Mouse (Mus musculus): ENCODE results near the gene Gm27021.

The Gm27021 gene

DNA sequence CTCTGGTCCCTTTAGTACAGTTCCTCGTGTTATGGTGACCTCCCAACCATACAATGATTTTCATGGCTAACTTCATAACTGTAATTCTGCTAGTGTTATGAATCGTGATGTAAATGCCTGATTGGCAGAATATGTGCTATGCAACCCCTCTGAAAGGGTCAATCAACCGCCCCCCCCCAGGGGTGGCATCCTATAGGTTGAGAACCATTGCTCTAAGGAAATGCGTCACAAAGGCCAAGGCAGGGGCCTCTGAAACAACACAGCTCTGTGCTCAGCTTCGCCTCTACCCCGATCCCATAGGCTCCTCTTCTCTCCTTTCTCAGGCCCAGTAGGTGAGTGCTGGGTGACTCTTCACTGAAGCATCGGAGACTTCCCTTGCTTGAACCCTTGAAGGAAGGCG, 17.7 kb upstream of the Gm27021 start:
- no peak for DNase-seq (ENCODE audit: low read depth)

GRCm38 (mm10) chr8:120685097-120685496, 17.2 kb upstream of the Gm27021 start:
- DNase-seq (ENCODE audit: low read depth): no peak

- no peak for DNase-seq (ENCODE audit: low read depth)
Observed at GRCm38 (mm10) chr8:120684082-120684481, 16.2 kb upstream of the Gm27021 start.

GRCm38 (mm10) chr8:120683602-120684001, 15.7 kb upstream of the Gm27021 start:
- DNase-seq (ENCODE audit: low read depth): peak; percentile 78

- DNase-seq (ENCODE audit: low read depth): no peak
Observed at GRCm38 (mm10) chr8:120681113-120681512, 13.2 kb upstream of the Gm27021 start.

DNA sequence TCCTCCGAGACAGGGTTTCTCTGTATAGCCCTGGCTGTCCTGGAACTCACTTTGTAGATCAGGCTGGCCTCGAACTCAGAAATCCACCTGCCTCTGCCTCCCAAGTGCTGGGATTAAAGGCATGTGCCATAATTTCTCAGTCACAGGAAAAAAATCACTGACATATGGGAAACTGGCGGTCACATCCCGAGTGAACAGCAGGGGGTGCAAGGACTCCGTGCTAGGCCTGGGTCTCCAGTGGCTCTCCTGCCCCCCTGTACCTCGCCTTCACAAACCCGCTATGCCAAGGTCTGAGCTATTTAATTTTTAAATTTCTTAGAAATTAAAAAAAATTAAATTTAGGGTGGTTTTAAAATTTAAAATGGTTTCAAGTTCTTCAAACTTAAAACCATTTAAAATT, 12.5 kb upstream of the Gm27021 start:
- peak; percentile 57 for DNase-seq (ENCODE audit: low read depth)

- no peak for DNase-seq (ENCODE audit: low read depth)
Observed at GRCm38 (mm10) chr8:120679629-120680387, 11.9 kb upstream of the Gm27021 start.

GRCm38 (mm10) chr8:120678447-120678846, 10.6 kb upstream of the Gm27021 start:
- peak; percentile 87 for DNase-seq (ENCODE audit: low read depth)

GRCm38 (mm10) chr8:120675718-120676117, 7.8 kb upstream of the Gm27021 start:
- DNase-seq (ENCODE audit: low read depth): no peak

DNA sequence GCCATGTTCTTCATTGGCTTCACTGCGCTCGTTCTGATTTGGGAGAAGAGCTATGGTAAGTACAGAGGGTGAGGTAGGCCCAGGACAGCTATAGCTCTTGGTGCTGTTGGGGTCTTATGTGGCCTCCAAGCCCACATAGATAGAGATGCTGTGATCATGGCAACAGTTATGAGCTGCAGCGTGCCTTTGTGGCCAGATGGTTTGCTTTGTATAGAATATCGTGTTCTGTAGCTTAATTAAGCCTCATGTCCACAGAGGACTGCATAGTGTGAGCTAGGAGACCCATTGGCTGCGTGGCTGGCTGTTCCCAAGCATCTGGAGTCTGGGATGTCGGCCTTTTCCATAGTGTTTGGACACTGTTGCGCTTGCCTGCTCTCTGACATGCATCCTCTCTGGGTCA, 5.4 kb upstream of the Gm27021 start:
- no peak for DNase-seq (ENCODE audit: low read depth)

DNA sequence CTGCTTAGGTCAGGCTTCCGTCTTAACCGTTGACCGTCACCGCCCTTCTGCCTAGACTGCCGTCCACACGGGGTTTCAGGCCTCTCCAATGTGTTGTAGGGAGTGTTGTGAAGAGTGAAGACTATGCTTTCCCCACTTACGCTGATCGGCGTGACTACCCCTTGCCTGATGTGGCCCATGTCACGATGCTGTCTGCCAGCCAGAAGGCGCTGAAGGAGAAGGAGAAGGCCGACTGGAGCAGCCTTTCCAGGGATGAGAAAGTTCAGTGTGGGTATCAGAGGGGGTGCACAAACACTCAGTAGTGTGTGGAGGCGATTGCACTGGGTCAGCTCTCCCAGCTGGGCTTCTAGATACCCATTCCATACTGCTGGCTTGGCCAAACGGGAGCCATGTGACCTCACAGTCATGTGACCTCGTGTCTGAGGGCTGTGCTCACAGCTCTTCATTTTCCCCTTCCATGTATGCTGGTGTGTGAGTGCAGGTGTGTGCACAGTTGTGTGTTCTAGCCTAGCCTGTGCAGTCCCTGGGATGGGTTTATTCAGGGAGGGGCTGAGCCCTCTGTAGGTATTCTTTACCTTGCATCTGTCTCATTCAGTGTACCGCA, 4.8 kb upstream of the Gm27021 start:
- no peak for DNase-seq (ENCODE audit: low read depth)

DNA sequence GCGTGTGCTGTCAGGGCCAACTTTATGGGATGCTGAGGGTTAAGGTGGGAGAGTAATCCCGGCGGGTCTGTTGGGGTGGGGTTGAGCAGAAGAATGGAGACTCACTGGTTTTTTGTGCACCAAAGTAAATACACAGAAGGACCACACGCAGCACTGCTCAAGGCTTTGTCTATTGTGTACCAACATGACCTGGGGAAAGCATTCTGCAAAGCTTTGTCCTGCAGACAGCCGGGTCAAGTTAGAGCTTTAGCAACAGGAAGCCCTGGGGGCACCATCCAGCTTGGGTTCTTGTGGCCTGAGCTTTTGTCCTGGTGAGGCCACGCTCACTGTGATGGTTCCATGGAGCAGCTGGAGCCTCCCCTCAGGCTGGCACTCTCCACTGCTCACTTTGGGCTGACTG, 3.9 kb upstream of the Gm27021 start:
- no peak for DNase-seq (ENCODE audit: low read depth)

GRCm38 (mm10) chr8:120668374-120668905, 561 bp upstream of the Gm27021 start, which contains the start of gene Emc8:
Gene Emc8, minus strand, starts transcription at chr8:120668573.
- no peak for DNase-seq (ENCODE audit: low read depth)

GRCm38 (mm10) chr8:120666807-120667470, 940 bp downstream of the Gm27021 start:
- peak; percentile 36 for DNase-seq (ENCODE audit: low read depth)

DNA sequence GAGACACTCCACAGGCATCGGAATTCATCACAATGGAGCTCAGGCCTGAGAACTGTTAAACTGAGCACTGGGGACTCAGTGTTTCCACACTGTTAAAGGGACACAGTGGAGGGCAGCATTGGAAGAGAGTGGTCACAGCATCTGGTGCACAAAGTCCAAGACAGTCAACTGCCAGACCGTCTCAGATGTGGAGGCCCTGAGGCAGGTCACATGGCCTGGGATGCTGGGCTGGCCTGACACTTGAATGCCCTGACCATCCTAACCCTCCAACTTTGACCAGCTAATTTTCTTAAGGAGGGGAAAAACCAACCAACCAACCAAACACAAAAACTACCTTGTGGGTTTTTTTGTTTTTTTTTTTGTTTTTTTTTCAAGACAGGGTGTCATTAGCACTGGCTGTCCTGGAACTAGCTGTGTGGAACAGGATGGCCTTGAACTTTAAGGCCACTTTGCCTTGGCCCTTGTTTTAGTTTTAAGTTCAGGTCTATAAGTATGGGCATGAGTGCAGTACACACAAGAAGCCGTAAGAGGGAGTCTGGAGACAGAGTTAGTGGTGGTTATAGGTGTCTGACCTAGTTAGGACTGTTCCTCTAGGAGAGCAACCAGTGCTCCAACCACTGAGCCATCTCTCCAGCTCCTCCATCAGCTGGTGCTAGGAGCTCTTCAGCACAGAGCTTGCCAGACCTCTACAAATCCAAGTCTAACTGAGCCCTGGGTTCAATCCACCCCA, 2.0 kb downstream of the Gm27021 start:
- DNase-seq (ENCODE audit: low read depth): peak; percentile 40

DNA sequence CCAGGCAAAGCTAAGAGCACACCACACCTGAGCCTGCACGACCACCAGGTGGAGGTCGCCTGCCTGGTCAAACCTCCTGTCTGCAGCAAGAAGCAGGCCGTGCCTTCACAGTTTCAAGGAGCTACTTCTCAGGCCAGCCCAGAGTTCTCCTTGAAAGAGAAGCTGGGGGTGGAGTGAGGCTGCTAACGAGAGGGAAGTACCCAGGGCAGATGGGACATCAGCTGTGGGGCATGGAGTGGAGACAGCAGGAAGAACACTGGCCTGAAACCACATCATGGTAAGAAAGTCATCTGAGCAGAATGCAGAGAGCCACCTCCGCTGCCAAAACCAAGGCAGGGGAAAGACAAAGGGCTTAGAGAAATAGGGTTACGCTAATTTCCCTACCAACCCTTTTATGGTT, 3.3 kb downstream of the Gm27021 start:
- DNase-seq (ENCODE audit: low read depth): no peak

DNA sequence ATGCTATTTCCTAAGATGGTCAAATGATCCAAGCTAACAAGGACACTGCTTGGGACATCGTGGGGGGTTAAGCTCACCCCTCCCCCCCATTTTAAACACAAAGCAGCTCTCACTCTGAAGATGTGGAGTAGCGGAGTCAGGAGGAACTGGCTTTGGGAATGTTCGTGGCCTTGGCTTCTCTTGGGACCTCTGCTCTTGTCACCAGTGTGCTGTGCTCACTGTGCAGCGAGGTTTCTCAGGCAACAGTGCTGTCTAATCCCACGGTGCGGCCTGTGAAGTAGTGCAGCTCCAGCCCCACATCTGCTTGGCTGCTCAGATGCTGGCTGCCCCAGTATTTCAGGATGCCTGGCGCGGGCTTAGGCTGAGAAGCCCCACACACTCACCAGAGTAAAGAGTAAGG, 10.5 kb downstream of the Gm27021 start:
- no peak for DNase-seq (ENCODE audit: low read depth)

GRCm38 (mm10) chr8:120656322-120657052, 11.4 kb downstream of the Gm27021 start:
- no peak for DNase-seq (ENCODE audit: low read depth)

- DNase-seq (ENCODE audit: low read depth): no peak
Observed at GRCm38 (mm10) chr8:120647532-120647931, 20.3 kb downstream of the Gm27021 start, which contains the start of gene 1190005I06Rik. Gene 1190005I06Rik, minus strand, starts transcription at chr8:120647632.

DNA sequence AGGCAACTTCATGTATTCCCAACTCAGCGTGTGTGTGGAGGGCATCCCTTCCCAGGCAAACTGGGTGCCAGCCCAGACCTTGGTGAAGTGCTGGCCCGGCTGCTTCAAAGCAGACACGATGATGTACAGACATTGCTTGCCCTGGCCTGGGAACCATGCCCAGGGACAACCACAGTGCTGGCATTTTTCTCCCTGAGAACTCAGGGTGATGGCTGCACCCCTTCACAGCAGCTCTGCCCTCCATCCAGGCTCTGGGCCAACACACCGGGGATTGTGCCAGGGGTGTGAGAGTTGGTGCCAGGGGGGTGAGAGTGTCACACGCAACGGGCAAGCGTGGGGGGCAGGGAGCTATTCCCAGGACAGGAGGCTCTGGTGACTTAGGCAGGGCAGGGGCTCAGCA, 23.2 kb downstream of the Gm27021 start:
- no peak for DNase-seq (ENCODE audit: low read depth)

DNA sequence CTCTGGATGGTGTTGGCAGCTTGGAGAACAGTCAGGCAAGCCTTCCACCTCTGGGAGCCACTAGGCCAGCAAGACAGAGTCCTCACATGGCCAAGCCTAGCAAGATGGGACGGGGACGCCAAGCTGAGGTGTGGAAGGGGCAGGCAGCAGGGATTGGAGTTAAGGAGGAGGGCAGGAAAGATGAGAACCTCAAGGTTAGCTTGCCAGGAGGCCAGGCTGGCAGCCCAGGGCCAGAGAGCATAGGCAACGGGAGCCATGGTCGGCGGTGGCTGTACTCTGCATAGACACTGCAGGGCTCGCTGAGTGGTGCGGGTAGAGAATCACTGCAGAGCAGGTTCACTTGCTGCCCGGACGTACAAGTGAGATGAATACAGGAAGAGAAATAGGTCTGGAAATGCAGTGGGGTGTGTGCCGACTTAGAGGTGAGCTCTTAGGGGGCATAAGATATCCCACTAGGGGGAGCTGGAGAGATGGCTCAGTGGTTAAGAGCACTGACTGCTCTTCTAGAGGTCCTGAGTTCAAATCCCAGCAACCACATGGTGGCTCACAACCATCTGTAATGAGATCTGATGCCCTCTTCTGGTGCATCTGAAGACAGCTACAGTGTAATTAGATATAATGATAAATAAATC, 25.7 kb downstream of the Gm27021 start:
- no peak for DNase-seq (ENCODE audit: low read depth)

All from naive thymus-derived CD4-positive, alpha-beta T cell, adult 2 months (primary cell).